Mouse (Mus musculus) C2C12 (cell line): ENCODE measurements at regions not wholly inside any gene's neighbourhood (a gene's known extent, or its start where the extent isn't known, plus 50 kb on each side); places are given as distances from the start of the nearest gene placed in this dataset.

Source experiments
- CTCF ChIP-seq: IDR thresholded peaks from one replicate; pipeline ENCODE4 v1.5.1; 2011; ENCODE audit not compliant: control insufficient read depth, insufficient read depth, insufficient read length
- FOSL1 ChIP-seq: IDR thresholded peaks from one replicate; pipeline ENCODE4 v1.8.0; 2011; ENCODE audit warnings: mild to moderate bottlenecking, low read length; ENCODE audit not compliant: poor library complexity, insufficient read depth, severe bottlenecking
- MAX ChIP-seq: IDR thresholded peaks from one replicate; pipeline ENCODE4 v1.6.1; 2011; ENCODE audit warnings: mild to moderate bottlenecking, control low read depth
- MYOD1 ChIP-seq: IDR thresholded peaks from one replicate; pipeline ENCODE4 v1.6.1; 2011; ENCODE audit warnings: low read depth; ENCODE audit not compliant: control insufficient read depth, insufficient read length
- USF1 ChIP-seq: IDR thresholded peaks from one replicate; pipeline ENCODE4 v1.6.1; 2011; ENCODE audit warnings: low read depth, mild to moderate bottlenecking, control low read depth, moderate library complexity

- TF ChIP-seq CTCF: no peak
- TF ChIP-seq USF1: no peak
- no peak for TF ChIP-seq FOSL1
- TF ChIP-seq MYOD1: no peak
- TF ChIP-seq MAX: no peak
Measured at GRCm38 (mm10) chrX:159055689-159056461, 154.2 kb upstream of the Rps6ka3 start.
